Mouse (Mus musculus) lung, adult 2 months (tissue): ENCODE results near the gene B430305J03Rik.

Source experiments
- CTCF ChIP-seq: fragments of 200-500 bp; IDR thresholded peaks from 2 replicates; pipeline ENCODE4 v1.5.1; 2011; ENCODE audit warnings: mild to moderate bottlenecking, low read length, control low read depth; ENCODE audit not compliant: insufficient read depth
- POLR2A ChIP-seq: fragments of 200-500 bp; IDR thresholded peaks from 2 replicates; pipeline ENCODE4 v1.6.1; 2011; ENCODE audit warnings: low read depth, mild to moderate bottlenecking, control low read depth, low read length, borderline replicate concordance; ENCODE audit errors: extremely low read depth

GRCm38 (mm10) chr3:61345636-61346035 lies 20.1 kb downstream of the B430305J03Rik start:
- no peak for TF ChIP-seq CTCF
- no peak for TF ChIP-seq POLR2A
